Mouse (Mus musculus) cerebellum, adult 9-10 months (tissue): Measurements from ENCODE around the gene Ccdc15.

Experiments
- DNase-seq: peaks from one replicate; pipeline ENCODE4 v3.0.0; 2022

Gene Ccdc15

GRCm38 (mm10) chr9:37347988-37348642 is at the start of gene Ccdc15:
Gene Ccdc15 (minus strand): TSS chr9:37348432.
- peak; percentile 97 for DNase-seq

GRCm38 (mm10) chr9:37393482-37394131 is 45.4 kb upstream of the Ccdc15 start:
- no peak for DNase-seq

- no peak for DNase-seq
Measured at GRCm38 (mm10) chr9:37392071-37392470, 43.8 kb upstream of the Ccdc15 start.

- no peak for DNase-seq
Measured at GRCm38 (mm10) chr9:37390891-37391290, 42.7 kb upstream of the Ccdc15 start.

- DNase-seq: no peak
Measured at GRCm38 (mm10) chr9:37384284-37385182, 36.3 kb upstream of the Ccdc15 start.

- no peak for DNase-seq
Measured at GRCm38 (mm10) chr9:37383161-37383560, 34.9 kb upstream of the Ccdc15 start.

- no peak for DNase-seq
Measured at GRCm38 (mm10) chr9:37375718-37376117, 27.5 kb upstream of the Ccdc15 start.

- no peak for DNase-seq
Measured at GRCm38 (mm10) chr9:37371232-37371801, 23.1 kb upstream of the Ccdc15 start.

- DNase-seq: no peak
Measured at GRCm38 (mm10) chr9:37368860-37369259, 20.6 kb upstream of the Ccdc15 start.

GRCm38 (mm10) chr9:37368081-37368830 is 20.0 kb upstream of the Ccdc15 start:
- DNase-seq: no peak

- peak; percentile 31 for DNase-seq
Measured at GRCm38 (mm10) chr9:37367301-37368080, 19.3 kb upstream of the Ccdc15 start, which contains the start of gene Hepacam. Gene Hepacam (plus strand): TSS chr9:37367351.

- no peak for DNase-seq
Measured at GRCm38 (mm10) chr9:37365706-37366105, 17.5 kb upstream of the Ccdc15 start.

- no peak for DNase-seq
Measured at GRCm38 (mm10) chr9:37364392-37364791, 16.2 kb upstream of the Ccdc15 start.

GRCm38 (mm10) chr9:37363551-37363950 is 15.3 kb upstream of the Ccdc15 start:
- DNase-seq: no peak

GRCm38 (mm10) chr9:37362881-37363280 is 14.6 kb upstream of the Ccdc15 start:
- no peak for DNase-seq

GRCm38 (mm10) chr9:37362084-37362483 is 13.9 kb upstream of the Ccdc15 start:
- no peak for DNase-seq

- DNase-seq: no peak
Measured at GRCm38 (mm10) chr9:37359331-37360220, 11.3 kb upstream of the Ccdc15 start.

- DNase-seq: peak; percentile 34
Measured at GRCm38 (mm10) chr9:37358713-37359330, 10.6 kb upstream of the Ccdc15 start.

- DNase-seq: no peak
Measured at GRCm38 (mm10) chr9:37354485-37354884, 6.3 kb upstream of the Ccdc15 start.

GRCm38 (mm10) chr9:37351266-37351665 is 3.0 kb upstream of the Ccdc15 start:
- DNase-seq: no peak
